Mouse (Mus musculus) hindbrain, embryonic 16.5 days (tissue): ENCODE data around the gene Clec2i. TPM values are rescaled to one million over a fixed set of nuclear protein-coding genes. Genes with fewer than 3 reads are reported as not detected.
"Not testable (repeated sequence)": the region's sequence is repeated elsewhere in the genome, so short reads cannot be mapped to it uniquely, and the experiment has no call there.

Source experiments
- ATAC-seq: fragments of 200-750 bp; cut with Nextera tagmentation; 2 replicates; pipeline ENCODE4 v1.8.0; 2017; ENCODE audit warnings: moderate TSS enrichment, moderate library complexity
- H3K27ac ChIP-seq: fragments of 300-500 bp; sonication (generic); 2 replicates; pipeline ENCODE4 v1.5.1; 2014; ENCODE audit warnings: low read depth, mild to moderate bottlenecking, control low read depth, low read length, moderate library complexity
- H3K27me3 ChIP-seq: fragments of 300-500 bp; sonication (generic); replicated peaks from 2 replicates; pipeline ENCODE4 v1.6.1; 2014; ENCODE audit warnings: low read length; ENCODE audit not compliant: control insufficient read depth, insufficient read depth
- H3K36me3 ChIP-seq: fragments of 300-500 bp; sonication (generic); 2 replicates; pipeline ENCODE4 v1.6.1; 2014; ENCODE audit warnings: mild to moderate bottlenecking, low read length, moderate library complexity, mixed read lengths; ENCODE audit not compliant: control insufficient read depth, insufficient read depth
- H3K4me1 ChIP-seq: fragments of 300-500 bp; sonication (generic); 2 replicates; pipeline ENCODE4 v1.6.1; 2014; ENCODE audit warnings: low read depth, low read length; ENCODE audit not compliant: control insufficient read depth, insufficient read depth
- H3K4me2 ChIP-seq: fragments of 300-500 bp; sonication (generic); 2 replicates; pipeline ENCODE4 v1.6.1; 2014; ENCODE audit warnings: mild to moderate bottlenecking, low read length, control low read depth, moderate library complexity
- H3K4me3 ChIP-seq: fragments of 300-500 bp; sonication (generic); 2 replicates; pipeline ENCODE4 v1.5.1; 2014; ENCODE audit warnings: mild to moderate bottlenecking, low read length, control low read depth, moderate library complexity
- H3K9ac ChIP-seq: fragments of 300-500 bp; sonication (generic); 2 replicates; pipeline ENCODE4 v1.6.1; 2014; ENCODE audit warnings: low read depth, mild to moderate bottlenecking, control low read depth, low read length, moderate library complexity
- H3K9me3 ChIP-seq: fragments of 300-500 bp; sonication (generic); 2 replicates; pipeline ENCODE4 v1.6.1; 2014; ENCODE audit warnings: mild to moderate bottlenecking, low read length, moderate library complexity; ENCODE audit not compliant: control insufficient read depth
- WGBS: fragments of 180-500 bp; shearing (Covaris S2); extraction: QIAGEN DNeasy Blood & Tissue Kit; methylation state at CpG from one replicate; pipeline ENCODE4 v1.1.7; 2014; 5-methylcytosine and 5-hydroxymethylcytosine counted together
- polyA plus RNA-seq: library from polyadenylated mRNA; unstranded; fragments of >200 nt; fragmentation: Nextera tagmentation; extraction: Ambion mirVana; gene quantifications from 2 replicates; pipeline ENCODE4 v1.2.1, GENCODE M21; 2015

Clec2i gene
- polyA plus RNA-seq, 1 experiment from 2014 or later = not detected

- Histone ChIP-seq H3K4me2 (no peak within 1 kb of the TSS), H3K4me1 (no peaks in the 10 kb centered on the region), H3K27ac (no peak within 1 kb of the TSS), H3K36me3 (no peaks in the 10 kb centered on the region), H3K27me3 (no peaks in the 10 kb centered on the region), H3K4me3 (no peak within 1 kb of the TSS), H3K9ac (no peak within 1 kb of the TSS), H3K9me3 (no peaks in the 10 kb centered on the region)
- ATAC-seq = no peak
- 79% methylated on average over 2 of the region's 2 CpGs for WGBS
These were observed 3.6 kb downstream of the Clec2i start, which contains the start of gene BC035044 for GRCm38 (mm10) chr6:128890948-128891355. TSS of gene BC035044 (minus strand) at chr6:128891126.

- WGBS = 81% methylated on average over 3 of the region's 3 CpGs
- H3K27ac ChIP-seq = no peak overlapping the region
- no peaks in the 10 kb centered on the region for H3K27me3 ChIP-seq
- H3K9ac ChIP-seq = no peak overlapping the region
- H3K9me3 ChIP-seq = no peaks in the 10 kb centered on the region
- no peak for ATAC-seq
- no peaks in the 10 kb centered on the region for H3K4me1 ChIP-seq
- no peak overlapping the region for H3K4me3 ChIP-seq
- no peaks in the 10 kb centered on the region for H3K36me3 ChIP-seq
- H3K4me2 ChIP-seq = no peak overlapping the region
These were observed 8.1 kb downstream of the Clec2i start for GRCm38 (mm10) chr6:128895404-128896001.

- no peak overlapping the region for H3K4me2 ChIP-seq
- no peak for ATAC-seq
- H3K9ac ChIP-seq = no peak overlapping the region
- H3K36me3 ChIP-seq = no peaks in the 10 kb centered on the region
- H3K27me3 ChIP-seq = no peaks in the 10 kb centered on the region
- H3K4me3 ChIP-seq = no peak overlapping the region
- H3K27ac ChIP-seq = no peak overlapping the region
- H3K4me1 ChIP-seq = no peaks in the 10 kb centered on the region
- 89% methylated on average over 2 of the region's 2 CpGs for WGBS
- no peaks in the 10 kb centered on the region for H3K9me3 ChIP-seq
These were observed 12.7 kb downstream of the Clec2i start for GRCm38 (mm10) chr6:128900044-128900443.

GRCm38 (mm10) chr6:128900796-128901552, 13.6 kb downstream of the Clec2i start:
- H3K9ac ChIP-seq, H3K36me3 ChIP-seq, H3K27me3 ChIP-seq, H3K4me2 ChIP-seq, H3K27ac ChIP-seq, H3K9me3 ChIP-seq, H3K4me1 ChIP-seq, H3K4me3 ChIP-seq, ATAC-seq: not testable (repeated sequence)
- 91% methylated on average over 5 of the region's 6 CpGs for WGBS

GRCm38 (mm10) chr6:128913598-128914254, 26.3 kb downstream of the Clec2i start:
- Histone ChIP-seq H3K4me2 (no peak overlapping the region), H3K27me3 (no peaks in the 10 kb centered on the region), H3K36me3 (no peaks in the 10 kb centered on the region), H3K4me1 (no peaks in the 10 kb centered on the region), H3K27ac (no peak overlapping the region), H3K4me3 (no peak overlapping the region), H3K9ac (no peak overlapping the region), H3K9me3 (no peaks in the 10 kb centered on the region)
- 89% methylated on average over 2 of the region's 2 CpGs for WGBS
- no peak for ATAC-seq

- no peak overlapping the region for H3K27ac ChIP-seq
- ATAC-seq = no peak
These were observed 29.9 kb downstream of the Clec2i start for GRCm38 (mm10) chr6:128917322-128917721.

GRCm38 (mm10) chr6:128933050-128933449, 45.7 kb downstream of the Clec2i start:
- Histone ChIP-seq H3K4me3 (no peak overlapping the region), H3K4me2 (no peak overlapping the region), H3K27ac (no peak overlapping the region), H3K36me3 (no peaks in the 10 kb centered on the region), H3K27me3 (no peaks in the 10 kb centered on the region), H3K9me3 (no peaks in the 10 kb centered on the region), H3K9ac (no peak overlapping the region), H3K4me1 (no peaks in the 10 kb centered on the region)
- 69% methylated on average over 2 of the region's 2 CpGs for WGBS
- no peak for ATAC-seq

More at GRCm38 (mm10) chr6:128917322-128917721, 29.9 kb downstream of the Clec2i start:
- Histone ChIP-seq H3K4me1 (no peaks in the 10 kb centered on the region), H3K9me3 (no peaks in the 10 kb centered on the region), H3K4me3 (no peak overlapping the region), H3K36me3 (no peaks in the 10 kb centered on the region), H3K4me2 (no peak overlapping the region), H3K9ac (no peak overlapping the region), H3K27me3 (no peaks in the 10 kb centered on the region)
- WGBS = 91% methylated on average over 2 of the region's 2 CpGs

GRCm38 (mm10) chr6:128934081-128934480, 46.7 kb downstream of the Clec2i start, which contains the start of gene Clec2g:
TSS of gene Clec2g (plus strand) at chr6:128934381.
- H3K4me3 ChIP-seq, H3K27ac ChIP-seq, H3K9me3 ChIP-seq, H3K9ac ChIP-seq, H3K36me3 ChIP-seq, ATAC-seq, H3K27me3 ChIP-seq, H3K4me1 ChIP-seq, H3K4me2 ChIP-seq: not testable (repeated sequence)
- 96% methylated on average over 4 of the region's 4 CpGs for WGBS
